Mouse (Mus musculus): ENCODE measurements at regions not wholly inside any gene's neighbourhood (a gene's known extent, or its start where the extent isn't known, plus 50 kb on each side); places are given as distances from the start of the nearest gene placed in this dataset.

DNA sequence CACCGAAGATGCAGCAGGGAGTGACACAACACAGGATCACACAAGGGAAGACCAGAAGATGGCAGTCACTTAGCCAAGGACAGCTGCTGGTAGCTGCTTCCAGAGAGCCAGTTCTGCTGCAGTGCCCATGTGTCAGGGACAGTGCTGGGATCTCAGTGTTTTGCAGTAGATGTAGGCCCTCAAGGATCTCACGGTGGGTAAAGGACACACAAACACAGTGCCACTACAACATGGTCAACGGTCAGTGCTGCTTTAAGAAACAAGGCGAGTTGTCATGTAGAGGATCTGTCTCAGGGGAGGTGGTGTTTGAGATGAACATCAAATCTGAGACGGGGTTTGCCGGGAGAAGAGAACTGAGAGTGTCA lies 80.5 kb upstream of the Cpsf6 start:
- no peak overlapping the region for H3K4me3 ChIP-seq
- 96% methylated on average over 6 of the region's 6 CpGs for WGBS
- no peaks in the 10 kb centered on the region for H3K36me3 ChIP-seq (replicated peaks)
- peaks cover 9% of the 10 kb centered on the region; the same call in 1 of the 2 replicates for H3K27me3 ChIP-seq (ENCODE audit: poor library complexity, severe bottlenecking)
- no peak overlapping the region for H3K27ac ChIP-seq
- DNase-seq (ENCODE audit: extremely low spot score, low spot score): no peak
- no peaks in the 10 kb centered on the region for H3K9me3 ChIP-seq
- peaks cover 14% of the 10 kb centered on the region for H3K4me1 ChIP-seq

DNA sequence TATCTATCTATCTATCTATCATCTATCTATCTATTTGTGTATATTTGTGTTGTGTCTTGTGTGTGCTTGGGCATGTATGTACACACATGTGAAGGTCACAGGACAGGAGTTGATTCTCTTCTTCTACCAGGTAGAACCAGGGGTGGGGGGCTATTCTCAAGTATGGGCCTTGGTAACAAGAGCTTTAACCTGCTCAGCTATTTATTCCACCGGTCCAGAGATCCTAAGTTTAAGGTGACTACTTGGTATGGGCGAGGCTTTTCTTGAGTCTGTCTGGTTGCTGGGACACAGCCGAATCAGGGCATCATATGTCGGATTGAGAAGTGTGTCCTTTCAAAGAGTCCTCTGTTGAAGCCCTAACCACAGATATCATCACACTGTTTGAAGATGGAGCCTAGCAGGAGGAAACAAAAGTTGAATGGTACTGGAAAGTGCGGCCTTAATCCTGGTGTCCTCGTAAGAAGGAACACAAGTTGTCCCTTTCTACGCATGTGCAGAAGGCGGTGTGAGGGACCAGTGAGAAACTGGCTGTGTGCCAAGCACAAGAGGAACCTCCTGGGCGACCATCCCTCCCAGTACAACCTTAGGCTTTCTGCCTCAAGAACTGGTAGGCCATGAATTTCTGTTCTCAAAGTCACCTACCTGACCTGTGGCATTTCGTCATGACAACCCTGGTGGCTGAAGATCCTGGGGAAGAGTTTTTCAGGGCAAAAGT lies 80.0 kb upstream of the Cpsf6 start:
- no peak for DNase-seq (ENCODE audit: extremely low spot score, low spot score)
- 91% methylated on average over 10 of the region's 10 CpGs for WGBS
- Histone ChIP-seq H3K27me3 (ENCODE audit: poor library complexity, severe bottlenecking) (peaks cover 9% of the 10 kb centered on the region; the same call in 1 of the 2 replicates), H3K4me3 (no peak overlapping the region), H3K36me3 (replicated peaks) (no peaks in the 10 kb centered on the region), H3K4me1 (peaks cover 14% of the 10 kb centered on the region), H3K9me3 (no peaks in the 10 kb centered on the region), H3K27ac (no peak overlapping the region)

- Histone ChIP-seq H3K4me3 (no peak overlapping the region), H3K4me1 (peaks cover 14% of the 10 kb centered on the region), H3K36me3 (replicated peaks) (no peaks in the 10 kb centered on the region), H3K27me3 (ENCODE audit: poor library complexity, severe bottlenecking) (peaks cover 9% of the 10 kb centered on the region; the same call in 1 of the 2 replicates), H3K27ac (no peak overlapping the region), H3K9me3 (no peaks in the 10 kb centered on the region)
- 92% methylated on average over 2 of the region's 2 CpGs for WGBS
- no peak for DNase-seq (ENCODE audit: extremely low spot score, low spot score)
Observed at GRCm38 (mm10) chr10:117459041-117459475, 79.2 kb upstream of the Cpsf6 start.

DNA sequence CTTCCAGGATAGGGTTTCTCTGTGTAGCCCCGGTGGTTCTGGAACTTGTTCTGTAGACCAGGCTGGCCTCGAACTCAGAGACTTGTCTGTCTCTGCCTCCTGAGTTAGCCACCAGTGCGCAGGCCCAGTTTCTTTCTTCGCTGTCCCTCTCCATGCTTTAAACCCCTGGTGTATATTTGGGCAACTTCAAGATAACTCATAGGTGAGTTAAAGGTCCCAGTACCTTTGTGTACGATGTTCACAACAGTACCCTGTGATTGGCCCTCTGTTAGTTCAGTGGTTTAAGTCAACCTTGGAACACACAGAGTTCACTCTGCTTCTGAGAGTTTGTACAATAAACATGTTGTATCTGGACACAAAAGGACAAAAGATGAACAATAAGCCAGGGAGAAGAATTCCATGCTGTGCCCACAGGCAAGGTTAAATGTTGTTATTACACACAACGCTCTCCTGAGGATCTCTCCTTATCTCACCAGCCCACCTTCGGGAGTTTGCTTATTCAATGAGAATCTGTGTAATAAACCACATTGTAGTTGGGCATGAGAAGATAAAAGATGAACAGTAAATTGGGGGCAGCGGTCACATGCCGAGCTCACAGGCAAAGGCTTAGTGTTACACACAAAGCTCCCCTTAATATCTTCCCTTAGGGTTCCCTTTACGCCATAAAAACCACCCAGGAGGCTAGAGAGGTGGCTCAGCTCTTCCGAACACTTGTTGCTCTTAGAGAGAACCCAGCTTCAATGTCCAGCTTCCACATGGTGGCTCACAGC lies 78.6 kb upstream of the Cpsf6 start:
- no peak for DNase-seq (ENCODE audit: extremely low spot score, low spot score)
- Histone ChIP-seq H3K9me3 (no peaks in the 10 kb centered on the region), H3K4me1 (peaks cover 14% of the 10 kb centered on the region), H3K36me3 (replicated peaks) (no peaks in the 10 kb centered on the region), H3K27ac (no peak overlapping the region), H3K27me3 (ENCODE audit: poor library complexity, severe bottlenecking) (peaks cover 9% of the 10 kb centered on the region; the same call in 1 of the 2 replicates), H3K4me3 (no peak overlapping the region)
- WGBS: 87% methylated on average over 11 of the region's 11 CpGs

DNA sequence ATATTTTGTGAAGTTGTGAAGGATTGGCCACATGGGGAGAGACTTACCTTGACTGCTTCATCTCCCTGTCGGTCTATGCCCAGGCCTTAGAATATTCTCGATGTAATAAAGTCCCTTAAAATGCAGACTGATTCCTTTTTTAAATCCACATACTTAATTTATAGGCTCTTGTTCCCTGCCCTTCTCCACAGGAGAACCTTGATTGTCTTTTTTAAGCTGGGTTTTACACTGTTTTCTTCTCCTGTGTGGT lies 77.8 kb upstream of the Cpsf6 start:
- no peaks in the 10 kb centered on the region for H3K36me3 ChIP-seq (replicated peaks)
- WGBS: 79% methylated on average over 2 of the region's 2 CpGs

DNA sequence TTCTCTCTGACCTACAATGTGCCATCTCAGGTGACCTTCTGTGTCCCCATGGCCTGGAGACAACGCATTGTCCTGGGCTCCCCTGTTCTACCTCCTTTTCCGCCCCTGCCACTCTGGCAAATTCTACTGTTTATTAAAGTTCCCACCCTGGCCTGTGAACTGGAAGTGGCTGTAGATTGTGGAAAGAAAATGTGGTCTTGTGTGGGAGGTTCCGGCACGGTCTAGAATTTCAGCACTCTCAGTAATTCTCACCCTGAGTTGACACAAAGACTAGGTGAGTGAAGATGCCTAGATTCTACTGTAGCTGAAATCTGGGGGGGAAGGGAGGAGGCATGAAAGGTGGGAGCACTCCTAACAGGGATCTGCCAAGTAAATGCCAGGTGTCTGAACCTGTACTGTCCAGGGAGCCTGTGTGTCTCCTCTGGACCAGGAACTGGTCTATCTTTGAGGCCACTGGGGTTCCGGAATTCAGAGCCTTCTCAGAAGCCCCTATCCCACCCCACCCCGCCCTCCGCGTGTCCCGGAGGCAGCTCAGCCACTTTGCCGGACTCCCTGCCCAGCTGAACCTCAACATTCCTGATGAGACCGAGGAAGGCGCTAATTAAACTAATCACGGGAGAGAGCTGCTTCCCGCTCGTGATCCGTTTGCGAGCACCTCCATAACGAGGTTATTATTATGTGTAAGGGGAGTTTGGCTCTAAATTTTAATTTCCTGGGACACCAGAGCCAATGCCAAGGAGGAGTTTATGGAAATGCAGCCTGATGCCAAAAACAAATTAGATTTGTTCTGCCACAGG lies 77.3 kb upstream of the Cpsf6 start:
- 63% methylated on average over 18 of the region's 18 CpGs for WGBS
- no peak overlapping the region for H3K27ac ChIP-seq

More for the DNA sequence above, 77.8 kb upstream of the Cpsf6 start:
- H3K4me3 ChIP-seq: no peak overlapping the region
- H3K4me1 ChIP-seq: peaks cover 14% of the 10 kb centered on the region
- no peaks in the 10 kb centered on the region for H3K9me3 ChIP-seq
- no peak for DNase-seq (ENCODE audit: extremely low spot score, low spot score)
- peaks cover 9% of the 10 kb centered on the region for H3K27me3 ChIP-seq (ENCODE audit: poor library complexity, severe bottlenecking)
- H3K27ac ChIP-seq: no peak overlapping the region

DNA sequence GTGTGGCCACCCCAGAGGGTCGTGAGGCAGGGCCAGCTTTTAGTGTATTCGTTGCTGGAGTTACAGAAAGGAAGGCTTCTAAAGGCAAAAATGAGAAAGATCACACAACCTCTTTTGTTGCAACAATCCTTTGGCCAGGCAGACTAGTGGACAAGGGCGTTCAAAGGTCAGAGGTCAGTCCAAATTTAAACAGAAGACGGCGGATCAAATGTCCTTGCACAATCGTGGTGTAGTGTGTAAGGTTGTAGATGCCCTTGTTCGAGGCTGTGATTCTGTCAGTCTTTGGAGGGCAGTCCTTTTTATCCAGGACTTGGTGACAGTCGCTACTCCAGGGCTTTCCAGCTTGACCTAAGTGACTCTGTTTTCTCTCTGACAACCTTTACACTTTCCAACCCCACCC lies 76.6 kb upstream of the Cpsf6 start:
- Histone ChIP-seq H3K27me3 (ENCODE audit: poor library complexity, severe bottlenecking) (peaks cover 9% of the 10 kb centered on the region), H3K27ac (no peak overlapping the region), H3K9me3 (no peaks in the 10 kb centered on the region), H3K36me3 (replicated peaks) (no peaks in the 10 kb centered on the region), H3K4me1 (peaks cover 19% of the 10 kb centered on the region), H3K4me3 (no peak overlapping the region)
- 73% methylated on average over 8 of the region's 8 CpGs for WGBS
- no peak for DNase-seq (ENCODE audit: extremely low spot score, low spot score)

More for the DNA sequence above, 77.3 kb upstream of the Cpsf6 start:
- H3K9me3 ChIP-seq: no peaks in the 10 kb centered on the region
- peaks cover 19% of the 10 kb centered on the region for H3K4me1 ChIP-seq
- peaks cover 9% of the 10 kb centered on the region for H3K27me3 ChIP-seq (ENCODE audit: poor library complexity, severe bottlenecking)
- no peak for DNase-seq (ENCODE audit: extremely low spot score, low spot score)
- no peak overlapping the region for H3K4me3 ChIP-seq
- no peaks in the 10 kb centered on the region for H3K36me3 ChIP-seq (replicated peaks)

- Histone ChIP-seq H3K27ac (no peak overlapping the region), H3K4me3 (no peak overlapping the region), H3K4me1 (peaks cover 19% of the 10 kb centered on the region), H3K9me3 (no peaks in the 10 kb centered on the region), H3K36me3 (replicated peaks) (no peaks in the 10 kb centered on the region), H3K27me3 (ENCODE audit: poor library complexity, severe bottlenecking) (peaks cover 9% of the 10 kb centered on the region)
- DNase-seq (ENCODE audit: extremely low spot score, low spot score): peak; percentile 67
- WGBS: 79% methylated on average over 9 of the region's 9 CpGs
Observed at GRCm38 (mm10) chr10:117455595-117456302, 75.9 kb upstream of the Cpsf6 start.

DNA sequence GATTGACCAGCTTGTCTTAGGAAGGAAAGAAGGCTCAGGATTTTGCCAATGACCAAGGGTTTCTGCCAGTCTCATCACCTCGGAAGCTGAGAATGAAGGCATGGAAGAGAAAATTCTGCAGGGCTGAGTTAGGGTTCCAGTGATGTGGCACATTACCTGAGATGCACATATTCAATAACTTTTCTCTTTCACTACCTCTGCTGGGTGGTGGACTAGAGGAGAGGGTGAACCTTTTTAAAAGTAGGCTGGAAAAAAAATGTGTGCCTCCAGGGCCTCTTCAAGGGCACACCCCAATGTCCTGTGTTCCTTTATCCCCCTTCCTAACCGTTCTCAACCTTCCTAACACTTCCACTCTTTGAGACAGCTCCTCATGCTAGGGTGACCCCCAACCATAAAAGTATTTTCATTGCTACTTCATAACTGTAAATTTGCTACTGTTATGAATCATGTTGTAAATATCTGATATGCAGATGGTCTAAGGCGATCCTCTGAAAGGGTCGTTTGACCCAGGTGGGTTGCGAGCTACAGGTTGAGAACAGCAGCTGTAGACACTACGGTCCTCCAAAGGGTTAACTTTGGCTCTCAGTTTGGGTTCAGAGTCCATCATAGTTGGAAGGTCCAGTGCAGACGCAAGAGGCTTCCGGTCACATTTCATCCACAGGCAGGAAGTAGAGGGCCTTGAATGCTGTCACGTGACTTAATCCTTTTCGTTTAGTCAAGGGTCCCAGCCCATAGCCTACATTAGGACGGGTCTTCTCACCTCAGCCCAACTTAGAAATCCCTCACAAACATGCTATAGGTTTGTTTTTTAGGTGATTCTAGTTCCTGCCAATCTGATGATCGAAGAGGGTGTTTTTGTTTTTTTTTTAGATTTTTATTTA lies 75.1 kb upstream of the Cpsf6 start:
- Histone ChIP-seq H3K4me3 (no peak overlapping the region), H3K4me1 (peaks cover 19% of the 10 kb centered on the region), H3K27ac (no peak overlapping the region), H3K9me3 (no peaks in the 10 kb centered on the region), H3K36me3 (replicated peaks) (no peaks in the 10 kb centered on the region), H3K27me3 (ENCODE audit: poor library complexity, severe bottlenecking) (peaks cover 9% of the 10 kb centered on the region)
- 70% methylated on average over 12 of the region's 12 CpGs for WGBS
- DNase-seq (ENCODE audit: extremely low spot score, low spot score): no peak

DNA sequence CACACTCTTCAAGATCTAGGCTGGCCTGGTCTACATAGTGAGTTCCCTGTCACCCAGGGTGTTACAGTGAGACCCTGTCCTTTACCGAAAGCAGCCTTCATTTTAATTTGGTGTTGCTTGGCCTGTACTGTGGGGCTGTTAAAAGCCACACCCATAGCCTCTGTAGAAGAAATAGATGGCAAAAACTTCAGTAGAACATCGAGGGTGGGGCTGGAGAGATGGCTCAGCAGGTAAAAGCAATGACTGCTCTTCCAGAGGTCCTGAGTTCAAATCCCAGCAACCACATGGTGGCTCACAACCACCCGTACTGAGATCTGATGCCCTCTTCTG lies 74.3 kb upstream of the Cpsf6 start:
- H3K4me3 ChIP-seq: no peak overlapping the region
- H3K36me3 ChIP-seq (replicated peaks): no peaks in the 10 kb centered on the region
- WGBS: 91% methylated on average over 3 of the region's 3 CpGs
- peaks cover 9% of the 10 kb centered on the region for H3K27me3 ChIP-seq (ENCODE audit: poor library complexity, severe bottlenecking)
- no peaks in the 10 kb centered on the region for H3K9me3 ChIP-seq
- no peak overlapping the region for H3K27ac ChIP-seq
- peaks cover 19% of the 10 kb centered on the region for H3K4me1 ChIP-seq
- DNase-seq (ENCODE audit: extremely low spot score, low spot score): no peak

- no peaks in the 10 kb centered on the region for H3K9me3 ChIP-seq
- H3K4me1 ChIP-seq: peaks cover 19% of the 10 kb centered on the region
- H3K36me3 ChIP-seq (replicated peaks): no peaks in the 10 kb centered on the region
- H3K4me3 ChIP-seq: no peak overlapping the region
- 91% methylated on average over 7 of the region's 7 CpGs for WGBS
- H3K27me3 ChIP-seq (ENCODE audit: poor library complexity, severe bottlenecking): peaks cover 9% of the 10 kb centered on the region
- H3K27ac ChIP-seq: no peak overlapping the region
- no peak for DNase-seq (ENCODE audit: extremely low spot score, low spot score)
Observed at GRCm38 (mm10) chr10:117453406-117454170, 73.8 kb upstream of the Cpsf6 start.
